Mouse (Mus musculus): ENCODE measurements at regions not wholly inside any gene's neighbourhood (a gene's known extent, or its start where the extent isn't known, plus 50 kb on each side); places are given as distances from the start of the nearest gene placed in this dataset.

- no peak for TF ChIP-seq CTCF (IDR thresholded peaks at IDR 0.05)
- TF ChIP-seq EP300 (IDR thresholded peaks at IDR 0.05) = no peak
Measured at GRCm38 (mm10) chr15:56027197-56027818, 1450.1 kb downstream of the Slc22a22 start.

Data from lung, postnatal 0 days (tissue).